28 mouse cellular contexts compared by ENCODE assay signal in genomic region chr17:12814502-12814901, GRCm38 (mm10). TPM values are rescaled to one million over a fixed set of nuclear protein-coding genes. Genes with fewer than 3 reads are reported as not detected.
A peak's percentile ranks its signal among the peaks of the same experiment; 100 is the strongest.
DNase-seq lines count a peak whose midpoint lies in the region; ATAC-seq and TF ChIP-seq lines count a peak whose summit lies in the region.
"Had no signal": no experiment of that assay in that cellular context is flagged by ENCODE, and none has a peak within 500 bp of the region (broad histone marks: within the 10 kb centered on the region; RNA-seq: fewer than 3 reads in every experiment).

No protein-coding gene starts in this region.

- no peaks in the 10 kb centered on the region for H3K4me1 ChIP-seq in hindbrain, postnatal 0 days (ENCODE audit: insufficient read depth, low read length)
- H3K4me1 ChIP-seq: forebrain, embryonic 15.5 days had no signal

- no peak for ATAC-seq in hindbrain, postnatal 0 days
- ATAC-seq: forebrain, embryonic 15.5 days; Patski had no signal

- 92% methylated on average over 3 of the region's 3 CpGs for WGBS in hindbrain, postnatal 0 days

- H3K27me3 ChIP-seq in hindbrain, postnatal 0 days (ENCODE audit: insufficient read depth, low read length) = no peaks in the 10 kb centered on the region
- H3K27me3 ChIP-seq: CH12.LX; embryonic facial prominence, embryonic 13.5 days; forebrain, embryonic 12.5 days; forebrain, embryonic 15.5 days; hindbrain, embryonic 12.5 days; hindbrain, embryonic 15.5 days; Patski had no signal

- H3K4me2 ChIP-seq in hindbrain, postnatal 0 days (ENCODE audit: low read depth, low read length) = no peak overlapping the region
- H3K4me2 ChIP-seq: embryonic facial prominence, embryonic 13.5 days; forebrain, embryonic 12.5 days; forebrain, embryonic 15.5 days; heart, embryonic 11.5 days; hindbrain, embryonic 12.5 days; hindbrain, embryonic 15.5 days had no signal

- no peak overlapping the region for H3K27ac ChIP-seq in hindbrain, postnatal 0 days
- H3K27ac ChIP-seq: embryonic facial prominence, embryonic 10.5 days; embryonic facial prominence, embryonic 13.5 days; forebrain, embryonic 12.5 days; forebrain, embryonic 15.5 days; hindbrain, embryonic 12.5 days; hindbrain, embryonic 15.5 days had no signal

- H3K9me3 ChIP-seq in hindbrain, postnatal 0 days (ENCODE audit: low read length) = no peaks in the 10 kb centered on the region
- H3K9me3 ChIP-seq: forebrain, embryonic 12.5 days; forebrain, embryonic 15.5 days; hindbrain, embryonic 15.5 days had no signal

- H3K36me3 ChIP-seq in hindbrain, postnatal 0 days (ENCODE audit: insufficient read depth, low read length) = no peaks in the 10 kb centered on the region
- H3K36me3 ChIP-seq: forebrain, embryonic 12.5 days; forebrain, embryonic 15.5 days; hindbrain, embryonic 12.5 days; hindbrain, embryonic 15.5 days had no signal

- H3K4me3 ChIP-seq in hindbrain, postnatal 0 days (ENCODE audit: low read length) = no peak overlapping the region
- H3K4me3 ChIP-seq: embryonic facial prominence, embryonic 10.5 days; embryonic facial prominence, embryonic 13.5 days; erythroblast, embryonic 14.5 days; forebrain, embryonic 12.5 days; forebrain, embryonic 15.5 days; hindbrain, embryonic 12.5 days; hindbrain, embryonic 15.5 days had no signal

- no peak for TF ChIP-seq CTCF in hindbrain, postnatal 0 days (IDR thresholded peaks at IDR 0.05; ENCODE audit: low read depth)

- DNase-seq in gastrocnemius, postnatal 25 days = peak; percentile 0
- DNase-seq in gastrocnemius, adult 18-20 months (ENCODE audit: low spot score) = no peak
- peak; percentile 61 for DNase-seq in kidney, adult 9 months
- DNase-seq in kidney, postnatal 10 days = no peak
- DNase-seq in testis, postnatal 10 days (ENCODE audit: low spot score) = peak; percentile 26
- DNase-seq in testis, postnatal 14 days (ENCODE audit: low spot score) = no peak
- no peak for DNase-seq in hindbrain, postnatal 0 days (ENCODE audit: low spot score)
- DNase-seq: adrenal gland, postnatal 10 days; adrenal gland, postnatal 36 days; B cell, adult 2 months; cerebellum, adult 8-10 months; cerebellum, postnatal 10 days; cerebellum, postnatal 36 days; embryo, embryonic 11 days; gastrocnemius, postnatal 10 days had no signal

- no peak overlapping the region for H3K9ac ChIP-seq in hindbrain, postnatal 0 days (replicated peaks; ENCODE audit: low read length)
- H3K9ac ChIP-seq: embryonic facial prominence, embryonic 13.5 days; forebrain, embryonic 12.5 days; forebrain, embryonic 15.5 days; hindbrain, embryonic 12.5 days; hindbrain, embryonic 15.5 days had no signal

RNA-seq across cellular contexts. Expression of gene Igf2r, which starts 45.0 kb away (rescaled TPM):
- 10 to 100 TPM; 44.6 to 45.8 TPM for total RNA-seq in gastrocnemius, postnatal 25 days (2021)
- total RNA-seq in gastrocnemius, adult 18-20 months (2021) = 10 to 100 TPM; 42.4 to 43.3 TPM
- 30.7 and 30.9 TPM in 2 replicates for total RNA-seq in hindbrain, postnatal 0 days (2014; rRNA removed)
- polyA plus RNA-seq in hindbrain, postnatal 0 days (2015; fragmentation: Nextera tagmentation; extraction: Ambion mirVana) = 4.2 and 4.7 TPM in 2 replicates

RNA-seq across cellular contexts. Expression of gene Mas1, which starts 53.4 kb away (rescaled TPM):
- total RNA-seq in gastrocnemius, postnatal 25 days (2021) = under 1 TPM in 1 of 2 experiments, not detected in 1; 0.59 TPM
- under 1 TPM in 1 of 2 experiments, not detected in 1; 0.19 TPM for total RNA-seq in gastrocnemius, adult 18-20 months (2021)
- total RNA-seq in hindbrain, postnatal 0 days (2014; rRNA removed) = 0.10 TPM in 1 of 2 replicates, not detected in the other
- 0.19 and 0.32 TPM in 2 replicates for polyA plus RNA-seq in hindbrain, postnatal 0 days (2015; fragmentation: Nextera tagmentation; extraction: Ambion mirVana)
- total RNA-seq: adrenal gland, adult 18-20 months; adrenal gland, postnatal 36 days; CH12.LX; G1E; hematopoietic stem cell, adult 5-6 weeks had no signal
- polyA plus RNA-seq: erythroblast, embryonic 14.5 days; G1E; hindbrain, embryonic 15.5 days; Patski had no signal

Comparison
In these comparisons a context has a peak if more than half of its experiments do, and no peak if none do; other contexts are left out.
1. DNase-seq: peak in gastrocnemius, postnatal 25 days (single experiment), kidney, adult 9 months (single experiment) and testis, postnatal 10 days (single experiment); none in gastrocnemius, adult 18-20 months (single experiment), kidney, postnatal 10 days (single experiment), testis, postnatal 14 days (single experiment) and hindbrain, postnatal 0 days (single experiment).